In the genomic region with DNA sequence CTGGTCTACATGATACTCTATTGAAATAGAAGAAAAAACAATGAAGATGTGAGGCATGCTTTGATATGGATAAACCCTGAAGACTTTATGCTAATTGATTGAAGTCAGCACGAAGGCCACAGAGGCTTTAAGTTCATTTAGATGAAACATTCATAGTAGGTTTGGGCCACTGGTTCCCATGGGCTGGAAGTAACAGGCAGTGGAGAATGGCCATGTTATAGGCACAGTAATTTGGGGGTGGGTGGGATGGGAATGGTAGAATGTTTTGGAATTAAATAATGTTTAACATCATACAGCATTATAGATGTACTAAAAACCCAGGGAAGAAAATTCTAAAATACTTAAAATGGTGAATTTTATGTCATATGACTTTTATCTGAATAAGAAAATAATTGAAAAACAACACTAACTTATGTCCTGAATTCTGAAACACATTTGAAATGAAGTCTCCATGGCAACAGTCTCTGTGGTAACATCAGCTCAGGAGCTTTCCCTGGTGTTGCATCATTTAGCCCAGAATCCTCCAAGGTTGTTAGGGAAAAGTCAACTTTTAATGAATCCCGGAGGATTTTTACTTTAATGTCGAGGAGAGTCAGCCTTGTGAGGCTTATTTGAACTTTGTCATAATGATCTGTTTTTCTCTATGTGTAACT, we compare ENCODE assay signal across 23 mouse cellular contexts. TPM values are rescaled to one million over a fixed set of nuclear protein-coding genes. Genes with fewer than 3 reads are reported as not detected.
DNase-seq lines count a peak whose midpoint lies in the region; ATAC-seq and TF ChIP-seq lines count a peak whose summit lies in the region.
"Had no signal": no experiment of that assay in that cellular context is flagged by ENCODE, and none has a peak within 500 bp of the region (broad histone marks: within the 10 kb centered on the region; RNA-seq: fewer than 3 reads in every experiment).

No protein-coding gene starts in this region.

- no peaks in the 10 kb centered on the region for H3K9me3 ChIP-seq in forebrain, embryonic 14.5 days (replicated peaks; ENCODE audit: control insufficient read depth, low read length)
- no peaks in the 10 kb centered on the region for H3K9me3 ChIP-seq in forebrain, embryonic 12.5 days
- H3K9me3 ChIP-seq: embryonic facial prominence, embryonic 15.5 days; heart, embryonic 13.5 days; limb, embryonic 12.5 days had no signal

- H3K27me3 ChIP-seq in forebrain, embryonic 14.5 days (replicated peaks; ENCODE audit: control insufficient read depth, insufficient read depth, low read length), result no peaks in the 10 kb centered on the region
- H3K27me3 ChIP-seq in forebrain, embryonic 12.5 days, result no peaks in the 10 kb centered on the region
- H3K27me3 ChIP-seq: embryonic facial prominence, embryonic 15.5 days; heart, embryonic 13.5 days; limb, embryonic 12.5 days had no signal

- H3K4me1 ChIP-seq in forebrain, embryonic 14.5 days (ENCODE audit: control insufficient read depth, insufficient read depth, low read length), result no peaks in the 10 kb centered on the region
- H3K4me1 ChIP-seq in forebrain, embryonic 12.5 days, result no peaks in the 10 kb centered on the region; the same call in 1 of the 2 replicates
- H3K4me1 ChIP-seq: embryonic facial prominence, embryonic 15.5 days; heart, embryonic 13.5 days; limb, embryonic 12.5 days had no signal

- H3K9ac ChIP-seq in forebrain, embryonic 14.5 days (ENCODE audit: low read length), result no peak overlapping the region
- no peak overlapping the region for H3K9ac ChIP-seq in forebrain, embryonic 12.5 days
- H3K9ac ChIP-seq: embryonic facial prominence, embryonic 15.5 days; heart, embryonic 13.5 days; hindbrain, embryonic 14.5 days; limb, embryonic 12.5 days; liver, embryonic 14.5 days had no signal

- no peak overlapping the region for H3K4me2 ChIP-seq in forebrain, embryonic 14.5 days (ENCODE audit: low read length)
- no peak overlapping the region for H3K4me2 ChIP-seq in forebrain, embryonic 12.5 days
- H3K4me2 ChIP-seq: embryonic facial prominence, embryonic 15.5 days; heart, embryonic 13.5 days; hindbrain, embryonic 14.5 days; limb, embryonic 12.5 days had no signal

- WGBS in forebrain, embryonic 14.5 days, result 62% methylated on average over 3 of the region's 3 CpGs
- 73% methylated on average over 3 of the region's 3 CpGs for WGBS in forebrain, embryonic 12.5 days

- no peak overlapping the region for H3K4me3 ChIP-seq in forebrain, embryonic 14.5 days (ENCODE audit: low read depth, low read length)
- no peak overlapping the region for H3K4me3 ChIP-seq in forebrain, embryonic 12.5 days (replicated peaks)
- H3K4me3 ChIP-seq in left cerebral cortex, adult 2 months, result no peak overlapping the region
- H3K4me3 ChIP-seq: embryonic facial prominence, embryonic 15.5 days; heart, embryonic 13.5 days; limb, embryonic 12.5 days had no signal

- peak; percentile 50 for ATAC-seq in forebrain, embryonic 14.5 days
- ATAC-seq in forebrain, embryonic 12.5 days (ENCODE audit: low FRiP score), result no peak
- ATAC-seq: lung, postnatal 0 days had no signal

- H3K27ac ChIP-seq in forebrain, embryonic 14.5 days (ENCODE audit: low read depth, low read length), result no peak overlapping the region
- H3K27ac ChIP-seq in forebrain, embryonic 12.5 days, result no peak overlapping the region
- peak overlapping the region; percentile 24; the same call in 1 of the 2 replicates for H3K27ac ChIP-seq in left cerebral cortex, adult 2 months
- H3K27ac ChIP-seq: embryonic facial prominence, embryonic 15.5 days; heart, embryonic 13.5 days; hindbrain, embryonic 14.5 days; limb, embryonic 12.5 days; liver, embryonic 14.5 days; stomach, postnatal 0 days had no signal

- H3K36me3 ChIP-seq in forebrain, embryonic 14.5 days (ENCODE audit: control insufficient read depth, insufficient read depth, low read length), result no peaks in the 10 kb centered on the region
- no peaks in the 10 kb centered on the region for H3K36me3 ChIP-seq in forebrain, embryonic 12.5 days (replicated peaks)
- H3K36me3 ChIP-seq: embryonic facial prominence, embryonic 15.5 days; heart, embryonic 13.5 days; limb, embryonic 12.5 days had no signal

- peak; percentile 48 for DNase-seq in forebrain, embryonic 14.5 days (ENCODE audit: low spot score)
- DNase-seq in left cerebral cortex, adult 2 months (ENCODE audit: extremely low spot score in 1 of 2, low spot score in 2 of 2), result no peak
- no peak for DNase-seq in left cerebral cortex, postnatal 36 days (ENCODE audit: low spot score in 2 of 2)
- DNase-seq in NIH3T3 (ENCODE audit: low read depth), result peak; percentile 20
- peak; percentile 32 for DNase-seq in layer of hippocampus, adult 9-10 months (ENCODE audit: low spot score)
- DNase-seq in adrenal gland, postnatal 4 days (ENCODE audit: low spot score in 2 of 2), result no peak
- no peak for DNase-seq in kidney, postnatal 25 days
- DNase-seq: cerebellum, adult 2 months; kidney, adult 8-10 months; thymus, postnatal 25 days had no signal

- no peak for TF ChIP-seq CTCF in left cerebral cortex, adult 2 months (IDR thresholded peaks at IDR 0.05)

- intact Hi-C loops in left cerebral cortex, adult 2 months (cut with DNase I), result no loop called here
- intact Hi-C loops in left cerebral cortex, postnatal 36 days (cut with DNase I), result no loop called here

RNA-seq across cellular contexts. Expression of a gene that starts 18.4 kb away (rescaled TPM):
- polyA plus RNA-seq in forebrain, embryonic 14.5 days (2014; fragmentation: Nextera tagmentation; extraction: Ambion mirVana), result not detected in 2 replicates
- polyA plus RNA-seq in forebrain, embryonic 12.5 days (2016; fragmentation: Nextera tagmentation; extraction: Ambion mirVana), result 0.19 TPM in 2 replicates
- not detected for total RNA-seq in left cerebral cortex, adult 2 months (2021)
- not detected for total RNA-seq in left cerebral cortex, postnatal 36 days (2021)
- total RNA-seq in adrenal gland, postnatal 4 days (2021), result not detected
- total RNA-seq: megakaryocyte, adult 5-6 weeks had no signal
- polyA plus RNA-seq: cerebellum, adult 2 months; cortical plate, adult 2 months; gonadal fat pad, adult 2 months; large intestine, adult 2 months; liver, embryonic 14.5 days; spleen, adult 2 months; stomach, postnatal 0 days had no signal

RNA-seq across cellular contexts. Expression of a gene that starts 28.6 kb away (rescaled TPM):
- not detected in 2 replicates for polyA plus RNA-seq in forebrain, embryonic 14.5 days (2014; fragmentation: Nextera tagmentation; extraction: Ambion mirVana)
- not detected in 2 replicates for polyA plus RNA-seq in forebrain, embryonic 12.5 days (2016; fragmentation: Nextera tagmentation; extraction: Ambion mirVana)
- total RNA-seq in left cerebral cortex, adult 2 months (2021), result not detected
- total RNA-seq in left cerebral cortex, postnatal 36 days (2021), result not detected
- not detected for total RNA-seq in adrenal gland, postnatal 4 days (2021)
- total RNA-seq: megakaryocyte, adult 5-6 weeks had no signal
- polyA plus RNA-seq: cerebellum, adult 2 months; cortical plate, adult 2 months; gonadal fat pad, adult 2 months; heart, embryonic 13.5 days; hindbrain, embryonic 14.5 days; large intestine, adult 2 months; limb, embryonic 12.5 days; liver, embryonic 14.5 days; lung, postnatal 0 days; spleen, adult 2 months; stomach, postnatal 0 days had no signal

RNA-seq across cellular contexts. Expression of a gene that starts 30.3 kb away (rescaled TPM):
- polyA plus RNA-seq in forebrain, embryonic 14.5 days (2014; fragmentation: Nextera tagmentation; extraction: Ambion mirVana), result 97.4 and 98.2 TPM in 2 replicates
- 109 and 114 TPM in 2 replicates for polyA plus RNA-seq in forebrain, embryonic 12.5 days (2016; fragmentation: Nextera tagmentation; extraction: Ambion mirVana)
- total RNA-seq in left cerebral cortex, adult 2 months (2021), result 10 to 100 TPM; 52.5 to 59.8 TPM
- total RNA-seq in left cerebral cortex, postnatal 36 days (2021), result 10 to 100 TPM; 52.4 to 63.4 TPM
- total RNA-seq in adrenal gland, postnatal 4 days (2021), result 100 to 1,000 TPM; 102 to 112 TPM

RNA-seq across cellular contexts. Expression of a gene that starts 57.5 kb away (rescaled TPM):
- polyA plus RNA-seq in forebrain, embryonic 14.5 days (2014; fragmentation: Nextera tagmentation; extraction: Ambion mirVana), result not detected in 2 replicates
- not detected in 2 replicates for polyA plus RNA-seq in forebrain, embryonic 12.5 days (2016; fragmentation: Nextera tagmentation; extraction: Ambion mirVana)
- total RNA-seq in left cerebral cortex, adult 2 months (2021), result not detected
- not detected for total RNA-seq in left cerebral cortex, postnatal 36 days (2021)
- not detected for total RNA-seq in adrenal gland, postnatal 4 days (2021)
- total RNA-seq: megakaryocyte, adult 5-6 weeks had no signal
- polyA plus RNA-seq: cerebellum, adult 2 months; cortical plate, adult 2 months; gonadal fat pad, adult 2 months; heart, embryonic 13.5 days; hindbrain, embryonic 14.5 days; large intestine, adult 2 months; limb, embryonic 12.5 days; liver, embryonic 14.5 days; lung, postnatal 0 days; spleen, adult 2 months; stomach, postnatal 0 days had no signal

Comparison
In these comparisons a context has a peak if more than half of its experiments do, and no peak if none do; other contexts are left out.
1. DNase-seq: peak in forebrain, embryonic 14.5 days (single experiment), NIH3T3 (single experiment) and layer of hippocampus, adult 9-10 months (single experiment); none in left cerebral cortex, adult 2 months (0 of 2), left cerebral cortex, postnatal 36 days (0 of 2), adrenal gland, postnatal 4 days (0 of 2) and kidney, postnatal 25 days (0 of 2).